Mouse (Mus musculus): ENCODE measurements at regions not wholly inside any gene's neighbourhood (a gene's known extent, or its start where the extent isn't known, plus 50 kb on each side); places are given as distances from the start of the nearest gene placed in this dataset.

GRCm38 (mm10) chr6:117390233-117390848 lies 222.0 kb downstream of the Cxcl12 start:
- H3K27ac ChIP-seq (ENCODE audit: low read length) = no peak overlapping the region
- WGBS = 89% methylated on average over 7 of the region's 7 CpGs

DNA sequence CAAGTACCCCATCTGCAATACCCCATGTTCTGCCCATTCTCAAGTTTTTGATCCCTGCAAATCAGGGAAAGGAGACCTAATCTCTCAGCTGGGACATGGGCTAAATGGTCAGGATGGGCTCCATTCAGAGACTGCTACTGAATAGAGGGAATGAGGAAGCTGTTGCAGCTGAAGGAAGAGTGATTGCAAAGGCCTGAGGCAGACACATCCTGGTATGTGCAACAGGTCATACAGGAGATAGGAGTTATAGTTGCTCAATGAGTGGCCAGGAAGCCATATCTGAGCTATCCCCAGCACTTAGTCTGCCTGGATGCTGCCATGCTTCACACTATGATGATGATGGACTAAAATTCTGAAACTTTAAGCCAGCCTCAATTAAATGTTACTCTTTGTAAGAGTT lies 225.1 kb downstream of the Cxcl12 start:
- H3K4me2 ChIP-seq (ENCODE audit: low read length) = no peak overlapping the region
- H3K9me3 ChIP-seq (replicated peaks; ENCODE audit: control insufficient read depth, low read length, poor library complexity, severe bottlenecking) = no peaks in the 10 kb centered on the region
- no peak overlapping the region for H3K4me3 ChIP-seq (ENCODE audit: low read depth, low read length)
- H3K27ac ChIP-seq (ENCODE audit: low read length) = no peak overlapping the region
- no peak for ATAC-seq
- H3K27me3 ChIP-seq (ENCODE audit: control insufficient read depth, insufficient read depth, low read depth, low read length) = no peaks in the 10 kb centered on the region
- H3K4me1 ChIP-seq (ENCODE audit: control insufficient read depth, insufficient read depth, low read length) = no peaks in the 10 kb centered on the region
- H3K36me3 ChIP-seq (ENCODE audit: control insufficient read depth, insufficient read depth, low read length) = no peaks in the 10 kb centered on the region
- H3K9ac ChIP-seq (ENCODE audit: low read depth, low read length) = no peak overlapping the region

More at GRCm38 (mm10) chr6:117390233-117390848, 222.0 kb downstream of the Cxcl12 start:
- no peak overlapping the region for H3K4me2 ChIP-seq (ENCODE audit: low read length)
- H3K36me3 ChIP-seq (ENCODE audit: control insufficient read depth, insufficient read depth, low read length) = no peaks in the 10 kb centered on the region
- no peaks in the 10 kb centered on the region for H3K9me3 ChIP-seq (replicated peaks; ENCODE audit: control insufficient read depth, low read length, poor library complexity, severe bottlenecking)
- no peak for ATAC-seq
- H3K4me1 ChIP-seq (ENCODE audit: control insufficient read depth, insufficient read depth, low read length) = no peaks in the 10 kb centered on the region
- H3K27me3 ChIP-seq (ENCODE audit: control insufficient read depth, insufficient read depth, low read depth, low read length) = no peaks in the 10 kb centered on the region
- H3K9ac ChIP-seq (ENCODE audit: low read depth, low read length) = no peak overlapping the region
- no peak overlapping the region for H3K4me3 ChIP-seq (ENCODE audit: low read depth, low read length)

GRCm38 (mm10) chr6:117405589-117406311 lies 237.4 kb downstream of the Cxcl12 start:
- H3K4me1 ChIP-seq (ENCODE audit: control insufficient read depth, insufficient read depth, low read length) = 0 out of 2 replicates have a peak, but pooled peaks cover 2% of the 10 kb centered on the region
- no peaks in the 10 kb centered on the region for H3K9me3 ChIP-seq (replicated peaks; ENCODE audit: control insufficient read depth, low read length, poor library complexity, severe bottlenecking)
- no peaks in the 10 kb centered on the region for H3K36me3 ChIP-seq (ENCODE audit: control insufficient read depth, insufficient read depth, low read length)
- WGBS = 83% methylated on average over 11 of the region's 11 CpGs
- H3K9ac ChIP-seq (ENCODE audit: low read depth, low read length) = no peak overlapping the region
- no peak for ATAC-seq
- no peak overlapping the region for H3K4me2 ChIP-seq (ENCODE audit: low read length)
- H3K4me3 ChIP-seq (ENCODE audit: low read depth, low read length) = no peak overlapping the region
- H3K27ac ChIP-seq (ENCODE audit: low read length) = no peak overlapping the region
- H3K27me3 ChIP-seq (ENCODE audit: control insufficient read depth, insufficient read depth, low read depth, low read length) = no peaks in the 10 kb centered on the region

DNA sequence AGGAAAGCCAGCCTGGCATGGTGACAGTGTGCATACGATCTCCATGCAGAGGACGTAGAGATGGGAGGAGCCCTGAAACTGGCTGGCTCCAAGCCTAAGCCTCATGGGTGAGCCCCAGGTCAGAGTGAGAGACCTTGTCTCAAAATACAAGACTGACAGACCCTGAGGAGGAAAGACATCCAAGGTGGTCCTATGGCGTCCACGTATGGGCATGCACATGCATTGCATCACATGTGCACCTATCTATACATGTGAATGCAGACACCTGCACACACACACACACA lies 237.9 kb downstream of the Cxcl12 start:
- no peaks in the 10 kb centered on the region for H3K9me3 ChIP-seq (replicated peaks; ENCODE audit: control insufficient read depth, low read length, poor library complexity, severe bottlenecking)
- ATAC-seq = no peak
- H3K27ac ChIP-seq (ENCODE audit: low read length) = no peak overlapping the region
- 88% methylated on average over 4 of the region's 4 CpGs for WGBS
- H3K9ac ChIP-seq (ENCODE audit: low read depth, low read length) = no peak overlapping the region
- H3K36me3 ChIP-seq (ENCODE audit: control insufficient read depth, insufficient read depth, low read length) = no peaks in the 10 kb centered on the region
- H3K4me1 ChIP-seq (ENCODE audit: control insufficient read depth, insufficient read depth, low read length) = 0 out of 2 replicates have a peak, but pooled peaks cover 2% of the 10 kb centered on the region
- H3K27me3 ChIP-seq (ENCODE audit: control insufficient read depth, insufficient read depth, low read depth, low read length) = no peaks in the 10 kb centered on the region
- H3K4me3 ChIP-seq (ENCODE audit: low read depth, low read length) = no peak overlapping the region
- H3K4me2 ChIP-seq (ENCODE audit: low read length) = no peak overlapping the region

DNA sequence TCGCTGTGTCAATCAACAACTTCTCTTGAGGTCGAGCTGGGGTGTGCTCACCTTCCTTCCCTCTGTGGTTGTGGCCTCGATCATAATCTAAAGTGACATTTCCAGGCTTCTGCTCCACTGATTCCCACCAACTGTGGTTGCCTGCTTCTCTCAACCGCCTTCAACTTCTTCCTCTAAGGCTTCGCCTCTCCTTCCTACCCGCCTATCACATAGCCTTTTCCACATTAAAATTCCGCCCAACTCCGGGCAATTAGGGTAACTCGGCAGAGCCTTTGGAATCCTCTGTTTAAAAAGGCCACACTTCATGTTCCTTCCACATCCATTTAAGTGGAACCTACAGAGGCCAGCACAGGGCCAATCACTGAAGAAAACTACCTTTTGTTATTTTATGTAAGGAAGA lies 238.4 kb downstream of the Cxcl12 start:
- Histone ChIP-seq H3K36me3 (ENCODE audit: control insufficient read depth, insufficient read depth, low read length) (no peaks in the 10 kb centered on the region), H3K27me3 (ENCODE audit: control insufficient read depth, insufficient read depth, low read depth, low read length) (no peaks in the 10 kb centered on the region), H3K27ac (ENCODE audit: low read length) (no peak overlapping the region), H3K4me2 (ENCODE audit: low read length) (no peak overlapping the region), H3K9me3 (replicated peaks; ENCODE audit: control insufficient read depth, low read length, poor library complexity, severe bottlenecking) (no peaks in the 10 kb centered on the region), H3K9ac (ENCODE audit: low read depth, low read length) (no peak overlapping the region), H3K4me1 (ENCODE audit: control insufficient read depth, insufficient read depth, low read length) (0 out of 2 replicates have a peak, but pooled peaks cover 2% of the 10 kb centered on the region), H3K4me3 (ENCODE audit: low read depth, low read length) (no peak overlapping the region)
- WGBS = 71% methylated on average over 9 of the region's 9 CpGs
- ATAC-seq = no peak

DNA sequence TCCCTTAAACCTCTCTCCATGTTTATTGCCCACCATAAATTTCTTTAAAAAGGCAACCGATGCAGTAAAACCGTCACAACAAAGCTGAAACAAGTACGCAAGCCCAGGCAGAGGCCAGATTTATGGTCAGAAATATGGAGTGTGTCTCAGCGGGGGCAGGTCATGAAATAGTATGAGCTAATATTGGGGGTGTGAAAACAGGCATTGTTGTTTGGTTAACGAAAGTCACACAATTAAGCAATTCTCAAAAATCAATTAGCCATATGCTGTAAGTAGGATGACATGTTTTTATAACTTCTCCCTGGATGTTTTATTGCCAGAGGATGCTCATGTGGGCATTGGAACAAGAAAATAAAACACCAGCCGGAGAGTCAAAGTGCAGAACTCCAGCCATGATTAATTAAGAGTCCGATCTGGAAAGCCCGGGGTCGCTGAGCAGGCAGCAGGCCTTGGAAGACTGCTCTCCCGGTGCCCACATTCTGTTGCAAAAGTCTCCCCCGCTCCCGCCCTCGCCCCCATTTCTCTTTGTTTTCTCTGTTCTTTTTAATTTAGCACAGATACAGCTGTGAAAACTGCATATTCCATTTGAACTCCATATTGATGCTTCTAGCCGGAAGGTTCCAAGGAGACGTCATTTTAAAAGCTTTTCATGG lies 239.0 kb downstream of the Cxcl12 start:
- H3K9ac ChIP-seq (ENCODE audit: low read depth, low read length) = no peak overlapping the region
- H3K9me3 ChIP-seq (replicated peaks; ENCODE audit: control insufficient read depth, low read length, poor library complexity, severe bottlenecking) = no peaks in the 10 kb centered on the region
- no peaks in the 10 kb centered on the region for H3K36me3 ChIP-seq (ENCODE audit: control insufficient read depth, insufficient read depth, low read length)
- no peak overlapping the region for H3K4me2 ChIP-seq (ENCODE audit: low read length)
- no peaks in the 10 kb centered on the region for H3K27me3 ChIP-seq (ENCODE audit: control insufficient read depth, insufficient read depth, low read depth, low read length)
- WGBS = 67% methylated on average over 15 of the region's 15 CpGs
- no peak for ATAC-seq
- H3K4me3 ChIP-seq (ENCODE audit: low read depth, low read length) = no peak overlapping the region
- H3K4me1 ChIP-seq (ENCODE audit: control insufficient read depth, insufficient read depth, low read length) = 0 out of 2 replicates have a peak, but pooled peaks cover 2% of the 10 kb centered on the region
- H3K27ac ChIP-seq (ENCODE audit: low read length) = no peak overlapping the region

DNA sequence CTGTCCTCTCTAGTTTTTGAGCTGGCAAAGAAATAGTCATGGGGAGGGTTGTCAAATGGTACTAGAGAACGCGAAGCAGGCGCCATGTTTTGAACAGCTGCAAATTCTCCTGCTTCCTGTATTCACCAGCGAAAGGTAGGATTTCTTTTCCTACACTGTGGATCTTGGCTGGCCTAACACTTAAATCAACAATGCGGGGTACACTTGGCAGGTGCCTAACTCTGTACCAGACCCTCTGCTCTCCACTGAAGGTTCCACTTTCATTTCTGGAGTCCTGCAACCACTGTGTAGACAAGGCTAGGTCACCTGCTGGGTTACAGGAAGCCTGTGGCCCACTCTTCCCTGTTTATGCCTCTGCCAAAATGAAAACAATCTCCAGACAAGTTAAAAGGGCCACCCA lies 239.6 kb downstream of the Cxcl12 start:
- no peaks in the 10 kb centered on the region for H3K36me3 ChIP-seq (ENCODE audit: control insufficient read depth, insufficient read depth, low read length)
- no peak overlapping the region for H3K9ac ChIP-seq (ENCODE audit: low read depth, low read length)
- 82% methylated on average over 5 of the region's 5 CpGs for WGBS
- H3K27me3 ChIP-seq (ENCODE audit: control insufficient read depth, insufficient read depth, low read depth, low read length) = no peaks in the 10 kb centered on the region
- H3K9me3 ChIP-seq (replicated peaks; ENCODE audit: control insufficient read depth, low read length, poor library complexity, severe bottlenecking) = no peaks in the 10 kb centered on the region
- H3K4me3 ChIP-seq (ENCODE audit: low read depth, low read length) = no peak overlapping the region
- ATAC-seq = no peak
- no peak overlapping the region for H3K27ac ChIP-seq (ENCODE audit: low read length)
- H3K4me1 ChIP-seq (ENCODE audit: control insufficient read depth, insufficient read depth, low read length) = 0 out of 2 replicates have a peak, but pooled peaks cover 2% of the 10 kb centered on the region
- no peak overlapping the region for H3K4me2 ChIP-seq (ENCODE audit: low read length)

DNA sequence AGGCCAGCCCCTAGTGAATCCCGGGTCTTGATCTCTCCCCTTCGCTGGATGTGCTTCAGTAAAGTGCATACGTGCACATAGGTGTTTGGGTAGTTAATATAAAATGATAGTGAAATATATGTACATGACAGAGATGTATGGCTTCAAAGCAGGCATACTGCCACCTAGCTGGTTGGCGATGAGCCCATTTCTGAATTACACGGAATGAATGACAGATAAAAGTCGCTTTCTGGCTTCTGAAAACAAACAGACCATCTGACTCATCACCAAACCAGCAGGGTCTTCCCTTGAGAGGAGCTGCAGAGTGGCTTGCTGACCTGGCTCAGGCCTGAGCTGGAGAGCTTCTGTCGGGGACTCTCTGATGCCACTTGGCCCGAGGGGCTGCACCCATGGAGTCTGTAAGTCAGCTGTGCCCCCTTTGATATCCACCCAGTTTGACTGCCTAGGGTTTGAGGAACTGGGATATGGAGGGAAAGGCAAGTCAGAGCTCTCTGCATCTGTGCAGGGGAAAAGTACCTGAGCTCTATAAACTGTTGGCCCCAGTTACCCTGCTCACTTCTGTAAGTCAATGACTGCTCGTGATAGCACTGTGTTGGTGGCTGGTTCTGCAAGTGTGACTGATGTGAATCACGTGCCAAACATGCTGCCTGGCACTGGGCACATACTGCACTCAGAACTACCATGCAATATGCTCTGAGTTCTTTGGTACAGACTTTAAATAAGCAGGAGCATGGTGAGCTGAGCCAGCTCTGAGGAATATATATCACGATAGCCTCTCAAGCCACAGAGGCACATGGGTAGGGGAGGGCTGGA lies 240.8 kb downstream of the Cxcl12 start:
- Histone ChIP-seq H3K4me1 (ENCODE audit: control insufficient read depth, insufficient read depth, low read length) (0 out of 2 replicates have a peak, but pooled peaks cover 2% of the 10 kb centered on the region), H3K27me3 (ENCODE audit: control insufficient read depth, insufficient read depth, low read depth, low read length) (no peaks in the 10 kb centered on the region), H3K36me3 (ENCODE audit: control insufficient read depth, insufficient read depth, low read length) (no peaks in the 10 kb centered on the region), H3K27ac (ENCODE audit: low read length) (no peak overlapping the region), H3K4me3 (ENCODE audit: low read depth, low read length) (no peak overlapping the region), H3K9me3 (replicated peaks; ENCODE audit: control insufficient read depth, low read length, poor library complexity, severe bottlenecking) (no peaks in the 10 kb centered on the region), H3K9ac (ENCODE audit: low read depth, low read length) (no peak overlapping the region), H3K4me2 (ENCODE audit: low read length) (no peak overlapping the region)
- 81% methylated on average over 11 of the region's 11 CpGs for WGBS
- no peak for ATAC-seq
